Mouse (Mus musculus): ENCODE measurements at regions not wholly inside any gene's neighbourhood (a gene's known extent, or its start where the extent isn't known, plus 50 kb on each side); places are given as distances from the start of the nearest gene placed in this dataset.
A peak's percentile ranks its signal among the peaks of the same experiment; 100 is the strongest.

DNA sequence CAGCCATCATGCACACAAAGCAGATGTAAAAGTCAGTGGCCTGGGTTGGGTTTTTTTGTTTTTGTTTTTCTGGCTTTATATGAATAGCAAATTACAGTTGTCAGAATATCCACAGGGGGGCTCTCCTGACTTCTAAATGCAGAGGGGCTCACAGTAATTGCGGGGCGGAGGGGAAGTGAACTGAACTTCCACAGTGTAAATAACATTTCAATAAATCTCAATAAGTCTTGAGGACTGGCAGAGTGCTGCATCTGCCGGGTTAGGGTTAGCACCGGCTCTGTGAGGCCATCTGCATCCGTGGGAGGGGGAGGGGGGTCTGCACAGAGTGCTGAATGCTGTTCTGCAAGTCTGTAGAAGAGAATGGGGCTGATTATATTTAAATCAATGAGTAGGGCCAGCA is 50.3 kb upstream of the Arl4c start:
- H3K27me3 ChIP-seq: no peaks in the 10 kb centered on the region
- H3K9me3 ChIP-seq (replicated peaks): 0 out of 2 replicates have a peak, but pooled peaks cover 3% of the 10 kb centered on the region
- H3K36me3 ChIP-seq (ENCODE audit: poor library complexity, severe bottlenecking): no peaks in the 10 kb centered on the region
- H3K9ac ChIP-seq: no peak overlapping the region
- no peak overlapping the region for H3K4me3 ChIP-seq
- H3K4me2 ChIP-seq: no peak overlapping the region
- H3K4me1 ChIP-seq: peaks cover 16% of the 10 kb centered on the region
- ATAC-seq: peak; percentile 73
- no peak overlapping the region for H3K27ac ChIP-seq
- 15% methylated on average over 5 of the region's 5 CpGs for WGBS

DNA sequence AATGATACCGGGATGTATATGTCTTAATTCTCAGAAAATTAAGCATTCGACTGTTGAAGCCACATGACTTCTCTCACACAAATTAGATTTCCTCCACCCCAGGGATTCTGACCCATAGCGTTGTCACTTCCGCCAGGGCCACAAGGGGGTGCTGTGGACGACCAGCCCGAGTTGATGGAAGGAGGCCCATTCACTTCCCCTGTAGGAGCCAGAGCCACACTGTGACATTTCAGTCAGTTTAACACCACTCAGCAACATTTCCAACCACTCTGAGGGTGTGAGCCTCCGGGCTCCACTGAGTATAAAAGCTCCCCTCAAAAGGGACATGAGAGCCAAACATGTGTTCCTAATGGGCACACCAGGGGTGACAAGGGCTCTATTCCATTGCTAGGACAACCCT is 54.6 kb upstream of the Arl4c start:
- no peak overlapping the region for H3K4me3 ChIP-seq
- peak; percentile 59 for ATAC-seq
- peak overlapping the region; percentile 79 for H3K27ac ChIP-seq
- H3K4me1 ChIP-seq: peaks cover 25% of the 10 kb centered on the region
- WGBS: 67% methylated on average over 7 of the region's 7 CpGs
- no peaks in the 10 kb centered on the region for H3K36me3 ChIP-seq (ENCODE audit: poor library complexity, severe bottlenecking)
- 0 out of 2 replicates have a peak, but pooled peaks cover 3% of the 10 kb centered on the region for H3K9me3 ChIP-seq (replicated peaks)
- H3K27me3 ChIP-seq: no peaks in the 10 kb centered on the region
- no peak overlapping the region for H3K9ac ChIP-seq
- H3K4me2 ChIP-seq: no peak overlapping the region

DNA sequence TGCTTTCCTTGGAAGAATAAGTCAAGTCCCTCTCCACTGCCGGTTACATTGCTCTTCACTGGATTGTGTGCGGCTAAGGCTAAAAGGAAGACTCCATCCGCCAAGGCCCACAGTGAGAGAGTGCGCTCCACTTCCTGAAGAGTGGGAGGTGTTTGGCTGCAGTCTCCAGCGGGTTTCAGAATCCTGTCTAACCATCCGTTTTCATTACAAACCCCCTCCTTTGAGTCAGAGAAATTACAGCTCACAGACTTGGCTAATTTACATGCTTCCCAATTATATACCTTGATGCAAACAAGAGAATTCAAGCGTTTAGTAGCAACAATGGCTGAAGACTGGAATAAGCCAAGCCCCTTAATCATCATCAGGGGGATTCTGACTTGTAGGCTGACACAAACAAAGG is 55.1 kb upstream of the Arl4c start:
- Histone ChIP-seq H3K36me3 (ENCODE audit: poor library complexity, severe bottlenecking) (no peaks in the 10 kb centered on the region), H3K4me3 (no peak overlapping the region), H3K9ac (no peak overlapping the region), H3K4me1 (peaks cover 23% of the 10 kb centered on the region), H3K9me3 (replicated peaks) (0 out of 2 replicates have a peak, but pooled peaks cover 3% of the 10 kb centered on the region), H3K27ac (peak overlapping the region; percentile 79), H3K4me2 (no peak overlapping the region), H3K27me3 (no peaks in the 10 kb centered on the region)
- ATAC-seq: peak; percentile 78
- WGBS: 17% methylated on average over 7 of the region's 7 CpGs

DNA sequence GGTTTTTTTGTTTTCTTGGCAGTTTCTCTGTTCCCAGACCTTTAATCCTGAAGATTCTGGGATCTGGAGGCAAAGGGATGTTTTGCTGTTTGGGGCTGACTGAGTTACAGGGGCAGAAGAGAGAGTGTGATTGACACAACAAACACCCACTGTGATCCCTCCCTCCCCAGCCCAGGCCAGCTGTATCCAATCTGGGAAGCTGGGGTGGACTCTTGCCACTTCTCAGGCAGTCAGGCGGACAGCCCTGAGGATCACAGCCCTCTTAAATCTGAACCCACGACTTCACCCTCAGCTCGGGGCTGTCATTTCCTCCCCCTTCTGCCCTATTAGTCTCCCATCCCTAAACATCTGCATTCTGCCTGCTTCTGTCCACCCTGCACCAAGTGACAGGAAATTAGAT is 55.7 kb upstream of the Arl4c start:
- WGBS: 11% methylated on average over 3 of the region's 3 CpGs
- no peak overlapping the region for H3K9ac ChIP-seq
- no peak overlapping the region for H3K4me3 ChIP-seq
- 0 out of 2 replicates have a peak, but pooled peaks cover 3% of the 10 kb centered on the region for H3K9me3 ChIP-seq (replicated peaks)
- H3K27ac ChIP-seq: peak overlapping the region; percentile 79
- no peak overlapping the region for H3K4me2 ChIP-seq
- H3K4me1 ChIP-seq: peaks cover 23% of the 10 kb centered on the region
- peak; percentile 52 for ATAC-seq
- no peaks in the 10 kb centered on the region for H3K36me3 ChIP-seq (ENCODE audit: poor library complexity, severe bottlenecking)
- no peaks in the 10 kb centered on the region for H3K27me3 ChIP-seq

DNA sequence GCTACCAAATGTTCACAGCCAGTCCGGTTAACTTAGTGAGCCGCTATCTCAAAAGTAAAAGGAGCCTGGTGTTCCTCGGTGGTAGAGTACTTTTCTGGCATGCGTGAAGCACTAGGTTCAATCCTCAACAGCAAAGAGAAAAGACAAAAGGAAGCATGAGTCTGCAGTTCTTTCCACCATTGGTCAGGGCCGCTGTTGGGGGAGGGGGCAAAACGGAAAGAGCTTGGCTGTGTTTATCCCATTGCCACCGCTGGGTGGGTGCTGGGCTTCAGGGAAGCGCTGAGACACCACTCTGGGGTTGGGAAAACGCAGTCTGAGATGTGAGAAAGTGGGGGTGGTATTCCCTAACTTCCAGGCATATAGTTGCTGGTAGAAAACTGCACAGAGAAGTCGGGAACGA is 58.6 kb upstream of the Arl4c start:
- H3K9me3 ChIP-seq (replicated peaks): no peaks in the 10 kb centered on the region
- 67% methylated on average over 11 of the region's 11 CpGs for WGBS
- no peak for ATAC-seq

DNA sequence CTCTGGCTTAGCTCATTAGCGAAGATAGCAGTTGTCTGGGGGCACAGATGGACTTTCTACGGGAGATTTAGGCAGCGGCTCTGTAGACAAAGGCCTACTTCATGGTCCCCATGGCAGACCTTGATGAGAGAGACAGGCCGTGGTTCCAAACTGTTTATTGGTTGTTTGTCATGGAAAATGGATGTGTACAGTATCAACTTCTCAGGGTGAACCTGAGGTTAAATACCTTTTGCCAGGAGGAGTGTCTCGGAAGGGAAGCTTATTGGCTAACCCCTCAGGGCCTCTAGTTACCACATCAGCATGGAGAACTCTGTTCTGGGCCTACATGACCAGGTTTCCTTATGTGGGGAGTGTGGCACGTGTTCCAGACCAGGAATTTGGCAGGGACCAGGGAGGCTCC is 59.1 kb upstream of the Arl4c start:
- Histone ChIP-seq H3K4me3 (no peak overlapping the region), H3K4me2 (no peak overlapping the region), H3K27ac (no peak overlapping the region), H3K9me3 (replicated peaks) (no peaks in the 10 kb centered on the region), H3K4me1 (peaks cover 23% of the 10 kb centered on the region), H3K36me3 (ENCODE audit: poor library complexity, severe bottlenecking) (no peaks in the 10 kb centered on the region), H3K27me3 (no peaks in the 10 kb centered on the region), H3K9ac (no peak overlapping the region)
- no peak for ATAC-seq
- 72% methylated on average over 6 of the region's 6 CpGs for WGBS

More for the DNA sequence above, 58.6 kb upstream of the Arl4c start:
- Histone ChIP-seq H3K4me1 (peaks cover 23% of the 10 kb centered on the region), H3K9ac (no peak overlapping the region), H3K4me2 (no peak overlapping the region), H3K27ac (no peak overlapping the region), H3K4me3 (no peak overlapping the region), H3K36me3 (ENCODE audit: poor library complexity, severe bottlenecking) (no peaks in the 10 kb centered on the region), H3K27me3 (no peaks in the 10 kb centered on the region)

DNA sequence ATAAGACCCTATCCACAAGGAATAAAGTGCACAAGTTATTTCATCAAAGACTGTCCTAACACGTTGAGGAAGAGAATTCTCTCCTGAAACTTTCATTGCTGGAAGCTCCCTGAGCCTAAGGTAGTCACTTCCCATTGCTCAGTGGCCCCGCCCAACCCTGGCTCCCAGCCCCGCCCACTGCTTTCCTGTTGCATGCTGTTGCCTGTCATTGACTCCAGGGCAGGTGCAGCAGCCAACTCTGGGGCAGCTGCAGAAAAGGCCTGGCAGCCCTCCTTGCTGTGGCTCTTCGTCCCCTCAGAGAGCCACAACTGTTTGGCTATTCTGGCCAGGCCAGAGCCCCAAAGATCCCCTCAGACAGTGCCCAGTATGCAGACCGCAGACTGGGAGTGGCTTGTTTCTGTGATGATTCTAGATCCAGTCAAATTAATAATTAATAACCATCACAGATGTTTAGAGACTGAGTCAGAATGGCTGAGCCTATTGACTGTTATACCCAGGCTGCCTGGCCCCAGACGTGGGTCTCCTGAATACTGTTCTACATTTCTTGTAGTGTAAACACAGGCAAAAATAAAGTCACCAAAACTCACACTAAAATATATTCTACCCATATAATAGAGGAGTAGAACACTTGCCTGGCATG is 61.8 kb upstream of the Arl4c start:
- no peak for ATAC-seq
- no peaks in the 10 kb centered on the region for H3K4me1 ChIP-seq
- H3K36me3 ChIP-seq (ENCODE audit: poor library complexity, severe bottlenecking): no peaks in the 10 kb centered on the region
- 58% methylated on average over 6 of the region's 6 CpGs for WGBS
- no peaks in the 10 kb centered on the region for H3K27me3 ChIP-seq
- no peaks in the 10 kb centered on the region for H3K9me3 ChIP-seq (replicated peaks)
- H3K27ac ChIP-seq: no peak overlapping the region
- no peak overlapping the region for H3K9ac ChIP-seq
- H3K4me3 ChIP-seq: no peak overlapping the region
- H3K4me2 ChIP-seq: no peak overlapping the region

DNA sequence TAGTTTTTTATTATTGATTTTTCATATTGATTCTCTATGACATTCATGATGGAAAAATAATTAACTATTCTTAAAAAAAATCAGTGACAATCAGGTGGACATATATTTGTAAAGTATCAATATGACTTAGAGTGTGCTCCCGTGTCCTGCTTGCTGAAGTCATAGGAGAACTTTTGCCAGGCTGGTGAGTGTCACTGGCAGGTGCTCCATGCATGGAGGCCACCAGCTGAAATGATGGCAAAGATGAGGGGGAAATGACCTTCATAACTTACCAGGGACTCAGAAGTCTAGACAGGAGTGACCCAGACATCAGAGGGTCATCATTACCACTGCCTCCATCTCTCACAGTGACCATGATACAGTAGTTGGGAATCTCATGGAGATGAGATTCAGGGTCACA is 62.5 kb upstream of the Arl4c start:
- Histone ChIP-seq H3K36me3 (ENCODE audit: poor library complexity, severe bottlenecking) (no peaks in the 10 kb centered on the region), H3K4me3 (no peak overlapping the region), H3K9me3 (replicated peaks) (no peaks in the 10 kb centered on the region), H3K27me3 (no peaks in the 10 kb centered on the region), H3K4me1 (no peaks in the 10 kb centered on the region), H3K4me2 (no peak overlapping the region), H3K9ac (no peak overlapping the region), H3K27ac (no peak overlapping the region)
- WGBS: 85% methylated on average over 1 of the region's 1 CpGs
- no peak for ATAC-seq

DNA sequence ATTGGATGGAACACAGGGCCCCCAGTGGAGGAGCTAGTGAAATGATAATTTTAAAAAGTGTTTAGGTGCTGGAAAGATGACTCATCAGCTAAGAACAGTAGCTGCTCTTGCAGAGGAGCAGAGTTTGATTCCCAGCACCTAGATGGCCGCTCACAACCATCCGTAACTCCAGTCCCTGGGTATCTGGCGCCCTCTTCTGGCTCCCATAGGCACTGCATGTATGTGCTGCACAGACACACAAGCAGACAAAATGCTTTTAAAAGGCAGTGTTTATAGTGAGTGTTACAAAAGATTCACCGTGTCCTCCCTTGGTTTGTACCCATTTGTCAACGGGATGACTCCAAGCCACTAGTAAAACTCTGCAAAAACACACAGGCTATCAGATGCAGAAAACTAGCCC is 75.0 kb upstream of the Arl4c start:
- H3K27ac ChIP-seq: no peak overlapping the region
- no peaks in the 10 kb centered on the region for H3K9me3 ChIP-seq (replicated peaks)
- H3K4me3 ChIP-seq: no peak overlapping the region
- WGBS: 92% methylated on average over 5 of the region's 5 CpGs
- H3K4me2 ChIP-seq: no peak overlapping the region
- no peaks in the 10 kb centered on the region for H3K27me3 ChIP-seq
- peaks cover 7% of the 10 kb centered on the region; the same call in 1 of the 2 replicates for H3K4me1 ChIP-seq
- H3K36me3 ChIP-seq (ENCODE audit: poor library complexity, severe bottlenecking): no peaks in the 10 kb centered on the region
- ATAC-seq: no peak
- no peak overlapping the region for H3K9ac ChIP-seq

DNA sequence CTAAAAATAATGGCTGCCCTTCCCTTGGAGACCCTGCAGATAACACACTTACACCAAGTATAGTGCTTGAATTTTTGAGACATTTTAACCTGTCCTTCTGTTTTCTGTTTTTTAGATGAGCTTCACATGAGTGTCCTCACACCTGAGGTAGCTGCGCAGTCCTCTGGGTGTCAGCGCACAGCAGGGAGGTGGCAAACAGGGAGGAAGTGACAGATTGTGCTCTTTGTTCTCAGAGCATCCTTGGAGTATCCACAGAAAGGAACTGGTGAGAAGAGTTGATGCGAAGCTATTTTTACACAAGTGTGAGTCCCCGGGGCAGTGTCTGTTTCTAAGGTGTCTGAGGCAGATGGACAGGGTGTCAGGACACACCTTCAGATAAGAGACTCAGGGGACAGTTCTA is 78.2 kb upstream of the Arl4c start:
- 91% methylated on average over 4 of the region's 4 CpGs for WGBS

DNA sequence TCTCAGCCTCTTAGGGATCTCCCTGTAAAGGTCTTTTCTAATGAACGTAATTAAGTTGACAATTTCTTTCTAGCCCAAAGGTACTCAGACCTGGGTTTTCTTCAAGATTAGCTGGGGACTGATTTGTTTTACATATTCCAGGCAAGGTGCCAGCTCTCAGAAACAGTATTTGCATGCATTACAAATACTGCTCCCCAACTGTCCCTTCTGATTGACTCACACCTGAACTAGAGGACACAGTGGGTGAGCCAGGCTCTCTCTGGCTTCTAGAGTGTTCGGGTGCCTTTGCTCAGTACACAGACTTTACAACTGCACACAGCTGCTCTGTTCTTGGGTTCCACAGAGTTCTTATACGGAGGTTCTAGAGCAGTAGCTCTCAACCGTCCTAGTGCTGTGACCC is 81.1 kb upstream of the Arl4c start:
- Histone ChIP-seq H3K4me1 (no peaks in the 10 kb centered on the region), H3K27ac (no peak overlapping the region), H3K4me3 (no peak overlapping the region), H3K9me3 (replicated peaks) (peaks cover 4% of the 10 kb centered on the region; the same call in 1 of the 2 replicates), H3K4me2 (no peak overlapping the region), H3K36me3 (ENCODE audit: poor library complexity, severe bottlenecking) (no peaks in the 10 kb centered on the region), H3K9ac (no peak overlapping the region), H3K27me3 (no peaks in the 10 kb centered on the region)
- no peak for ATAC-seq
- 84% methylated on average over 4 of the region's 4 CpGs for WGBS

More for the DNA sequence above, 78.2 kb upstream of the Arl4c start:
- H3K27me3 ChIP-seq: no peaks in the 10 kb centered on the region
- H3K9me3 ChIP-seq (replicated peaks): no peaks in the 10 kb centered on the region
- H3K27ac ChIP-seq: no peak overlapping the region
- no peak overlapping the region for H3K4me3 ChIP-seq
- H3K4me2 ChIP-seq: no peak overlapping the region
- no peak for ATAC-seq
- no peaks in the 10 kb centered on the region for H3K4me1 ChIP-seq
- H3K9ac ChIP-seq: no peak overlapping the region
- H3K36me3 ChIP-seq (ENCODE audit: poor library complexity, severe bottlenecking): no peaks in the 10 kb centered on the region

DNA sequence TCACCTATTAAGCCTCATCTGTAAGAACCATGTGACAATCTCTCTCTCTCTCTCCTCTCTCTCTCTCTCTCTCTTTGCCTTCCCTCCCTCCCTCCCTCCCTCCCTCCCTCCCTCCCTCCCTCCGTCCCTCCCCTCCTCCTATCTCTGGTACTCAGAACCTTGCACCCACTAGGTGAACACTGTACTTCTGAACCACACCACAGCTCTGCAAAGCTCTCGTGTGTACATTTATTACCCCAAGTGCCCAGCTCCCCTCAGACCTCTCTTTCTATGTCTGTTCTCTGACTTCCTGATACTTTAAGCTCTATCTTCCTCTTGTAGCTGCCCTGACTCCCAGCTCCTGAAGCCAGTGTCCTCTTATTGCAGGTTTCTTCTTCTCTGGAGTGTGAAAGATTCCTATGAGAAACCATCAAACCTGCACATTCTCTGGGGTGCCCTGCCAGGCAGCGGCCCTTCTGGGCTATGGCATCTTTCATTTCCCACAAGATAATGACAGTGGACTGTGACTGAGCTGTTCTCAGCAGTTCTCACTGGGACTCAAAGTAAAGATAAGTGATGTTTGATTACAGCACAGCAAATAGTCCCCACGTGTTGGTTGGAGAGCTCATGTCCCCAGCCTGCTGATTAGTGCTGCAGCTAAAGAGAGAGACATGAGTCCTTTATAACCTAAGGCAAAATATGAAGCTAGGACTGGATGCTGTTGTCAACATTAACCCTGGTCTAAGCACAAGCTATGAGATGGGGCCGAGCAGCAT is 83.0 kb upstream of the Arl4c start:
- Histone ChIP-seq H3K36me3 (ENCODE audit: poor library complexity, severe bottlenecking) (no peaks in the 10 kb centered on the region), H3K9ac (no peak overlapping the region), H3K4me1 (no peaks in the 10 kb centered on the region), H3K9me3 (replicated peaks) (peaks cover 4% of the 10 kb centered on the region; the same call in 1 of the 2 replicates), H3K4me2 (no peak overlapping the region), H3K27me3 (no peaks in the 10 kb centered on the region), H3K4me3 (no peak overlapping the region), H3K27ac (no peak overlapping the region)
- 78% methylated on average over 4 of the region's 5 CpGs for WGBS
- ATAC-seq: no peak

All from forebrain, embryonic 13.5 days (tissue).